Mouse (Mus musculus) spleen, postnatal 10 days (tissue): ENCODE results near the gene H2-Ob.
A peak's percentile ranks its signal among the peaks of the same experiment; 100 is the strongest.
"Not testable (repeated sequence)": the region's sequence is repeated elsewhere in the genome, so short reads cannot be mapped to it uniquely, and the experiment has no call there.

Source experiments
- DNase-seq, 2 experiments: peaks; one replicate each; pipeline ENCODE4 v3.0.0; 2021 to 2022; ENCODE audit warnings: low spot score in 2 of 2

H2-Ob gene

GRCm38 (mm10) chr17:34207456-34207855 is 31.2 kb upstream of the H2-Ob start:
- DNase-seq: peak in 1 of 2 experiments; percentile 32

GRCm38 (mm10) chr17:34207866-34208265 is 30.8 kb upstream of the H2-Ob start:
- peak in 1 of 2 experiments; percentile 13 for DNase-seq

GRCm38 (mm10) chr17:34208421-34208820 is 30.3 kb upstream of the H2-Ob start:
- peak in 1 of 2 experiments; percentile 9 for DNase-seq

GRCm38 (mm10) chr17:34209680-34210079 is 29.0 kb upstream of the H2-Ob start:
- peak in 1 of 2 experiments; percentile 60 for DNase-seq

- DNase-seq: peak in 1 of 2 experiments; percentile 51
These were observed 28.1 kb upstream of the H2-Ob start for GRCm38 (mm10) chr17:34210599-34210998.

- DNase-seq: peak in 1 of 2 experiments; percentile 42
These were observed 26.8 kb upstream of the H2-Ob start for GRCm38 (mm10) chr17:34211746-34212365.

GRCm38 (mm10) chr17:34213936-34214335 is 24.8 kb upstream of the H2-Ob start:
- DNase-seq: peak in 1 of 2 experiments; percentile 10

- peak in 1 of 2 experiments; percentile 8 for DNase-seq
These were observed 23.5 kb upstream of the H2-Ob start for GRCm38 (mm10) chr17:34215176-34215575.

GRCm38 (mm10) chr17:34217216-34217928 is 21.3 kb upstream of the H2-Ob start:
- DNase-seq: peak in 1 of 2 experiments; percentile 11

GRCm38 (mm10) chr17:34217986-34218385 is 20.7 kb upstream of the H2-Ob start:
- peak in 1 of 2 experiments; percentile 9 for DNase-seq

- DNase-seq: peak in 1 of 2 experiments; percentile 24
These were observed 20.0 kb upstream of the H2-Ob start for GRCm38 (mm10) chr17:34218675-34219074.

GRCm38 (mm10) chr17:34219096-34219495 is 19.6 kb upstream of the H2-Ob start:
- DNase-seq: peak; percentile 62 to 84

- not testable (repeated sequence) for DNase-seq
These were observed 18.9 kb upstream of the H2-Ob start for GRCm38 (mm10) chr17:34219801-34220200.

GRCm38 (mm10) chr17:34220401-34220800 is 18.3 kb upstream of the H2-Ob start:
- DNase-seq: not testable (repeated sequence)

- DNase-seq: peak in 1 of 2 experiments; percentile 6
These were observed 13.9 kb upstream of the H2-Ob start for GRCm38 (mm10) chr17:34224816-34225215.

- peak in 1 of 2 experiments; percentile 8 for DNase-seq
These were observed 13.3 kb upstream of the H2-Ob start for GRCm38 (mm10) chr17:34225426-34225825.

GRCm38 (mm10) chr17:34225911-34226310 is 12.8 kb upstream of the H2-Ob start:
- peak in 1 of 2 experiments; percentile 55 for DNase-seq

GRCm38 (mm10) chr17:34230971-34231370 is 7.7 kb upstream of the H2-Ob start:
- peak in 1 of 2 experiments; percentile 10 for DNase-seq

- DNase-seq: not testable (repeated sequence)
These were observed 6.7 kb upstream of the H2-Ob start for GRCm38 (mm10) chr17:34232021-34232420.

GRCm38 (mm10) chr17:34234926-34235325 is 3.8 kb upstream of the H2-Ob start:
- DNase-seq: peak; percentile 59 to 88

- DNase-seq: peak in 1 of 2 experiments; percentile 12
These were observed 2.0 kb upstream of the H2-Ob start for GRCm38 (mm10) chr17:34236691-34237090.

- peak in 1 of 2 experiments; percentile 6 for DNase-seq
These were observed 962 bp upstream of the H2-Ob start for GRCm38 (mm10) chr17:34237741-34238140.

GRCm38 (mm10) chr17:34239601-34240041 is 918 bp downstream of the H2-Ob start:
- DNase-seq: peak in 1 of 2 experiments; percentile 33
